Mouse (Mus musculus) MEL (cell line): ENCODE results near the gene Isx. TPM values are rescaled to one million over a fixed set of nuclear protein-coding genes. Genes with fewer than 3 reads are reported as not detected.

ENCODE experiments used
- DNase-seq: peaks from one replicate; pipeline ENCODE4 v3.0.0; 2011; ENCODE audit warnings: low read depth, low spot score
- H3K27ac ChIP-seq: 2 replicates; pipeline ENCODE4 v1.5.1; 2012; ENCODE audit warnings: low read depth, mild to moderate bottlenecking, control low read depth, low read length, moderate library complexity; ENCODE audit not compliant: control insufficient read depth
- H3K27me3 ChIP-seq, 2 experiments: fragments of 150-350 bp in 1 of 2; sonication (generic) in 1 of 2; 2 replicates each; pipeline ENCODE4 v1.6.1; 2012; ENCODE audit warnings: low read length in 2 of 2, mild to moderate bottlenecking in 2 of 2, improper control_type of control experiment in 1 of 2, moderate library complexity in 1 of 2; ENCODE audit not compliant: insufficient read depth in 2 of 2, control insufficient read depth in 1 of 2
- H3K36me3 ChIP-seq, 2 experiments: 2 replicates each; pipeline ENCODE4 v1.6.1; 2012 to 2014; ENCODE audit warnings: low read length in 2 of 2, improper control_type of control experiment in 1 of 2, inconsistent platforms in 1 of 2, mild to moderate bottlenecking in 1 of 2; ENCODE audit not compliant: insufficient read depth in 2 of 2, control insufficient read depth in 1 of 2
- H3K4me1 ChIP-seq, 2 experiments: fragments of 150-350 bp in 1 of 2; sonication (generic) in 1 of 2; 2 replicates each; pipeline ENCODE4 v1.6.1; 2012; ENCODE audit warnings: low read length in 2 of 2, improper control_type of control experiment in 1 of 2, mild to moderate bottlenecking in 1 of 2; ENCODE audit not compliant: insufficient read depth in 2 of 2, control insufficient read depth in 1 of 2
- H3K4me3 ChIP-seq, 2 experiments: fragments of 150-350 bp in 1 of 2; sonication (generic) in 1 of 2; 2 replicates each; pipeline ENCODE4 v1.5.1; 2012; ENCODE audit warnings: low read depth in 2 of 2, low read length in 2 of 2, mild to moderate bottlenecking in 2 of 2, moderate library complexity in 2 of 2, control low read depth in 1 of 2, improper control_type of control experiment in 1 of 2; ENCODE audit not compliant: control insufficient read depth in 1 of 2, insufficient read depth in 1 of 2
- H3K79me2 ChIP-seq: 2 replicates; pipeline ENCODE4 v1.6.1; 2012; ENCODE audit warnings: mild to moderate bottlenecking, low read length, moderate library complexity; ENCODE audit not compliant: control insufficient read depth, poor library complexity, insufficient read depth
- H3K9ac ChIP-seq: 2 replicates; pipeline ENCODE4 v1.6.1; 2012; ENCODE audit warnings: low read depth, mild to moderate bottlenecking, control low read depth, low read length, moderate library complexity; ENCODE audit not compliant: control insufficient read depth, poor library complexity, severe bottlenecking
- H3K9me3 ChIP-seq: fragments of 150-350 bp; sonication (generic); replicated peaks from 2 replicates; pipeline ENCODE4 v1.6.1; 2012; ENCODE audit warnings: mild to moderate bottlenecking, low read length, improper control_type of control experiment, moderate library complexity; ENCODE audit not compliant: insufficient read depth
- BHLHE40 ChIP-seq: IDR thresholded peaks from 2 replicates; pipeline ENCODE4 v1.6.1; 2012; ENCODE audit warnings: low read depth, mild to moderate bottlenecking, inconsistent platforms, low read length, improper control_type of control experiment, borderline replicate concordance
- CHD1 ChIP-seq: IDR thresholded peaks from 2 replicates; pipeline ENCODE4 v1.6.1; 2012; ENCODE audit warnings: low read depth, mild to moderate bottlenecking, inconsistent platforms, low read length, improper control_type of control experiment
- CTCF ChIP-seq, 3 experiments: IDR thresholded peaks in 2 of 3; conservative IDR thresholded peaks in 1 of 3; 2 replicates each; pipeline ENCODE4 v1.5.1; 2011 to 2012; ENCODE audit warnings: low read length in 3 of 3, low read depth in 2 of 3, mild to moderate bottlenecking in 2 of 3, improper control_type of control experiment in 1 of 3, inconsistent platforms in 1 of 3, mixed read lengths in 1 of 3, moderate library complexity in 1 of 3; ENCODE audit not compliant: control insufficient read depth in 1 of 3, insufficient read depth in 1 of 3, poor library complexity in 1 of 3, severe bottlenecking in 1 of 3
- E2F4 ChIP-seq: IDR thresholded peaks from 2 replicates; pipeline ENCODE4 v1.6.1; 2011; ENCODE audit warnings: low read depth, low read length, improper control_type of control experiment, borderline replicate concordance
- ELF1 ChIP-seq: IDR thresholded peaks from 2 replicates; pipeline ENCODE4 v1.6.1; 2014; ENCODE audit warnings: low read depth, mild to moderate bottlenecking, inconsistent platforms, low read length, improper control_type of control experiment, moderate library complexity
- EP300 ChIP-seq, 2 experiments: IDR thresholded peaks; 2 replicates each; pipeline ENCODE4 v1.6.1; 2011; ENCODE audit warnings: improper control_type of control experiment in 2 of 2, low read length in 2 of 2, low read depth in 1 of 2, mild to moderate bottlenecking in 1 of 2
- GABPA ChIP-seq: IDR thresholded peaks from 2 replicates; pipeline ENCODE4 v1.6.1; 2012; ENCODE audit warnings: low read depth, mild to moderate bottlenecking, inconsistent platforms, low read length, improper control_type of control experiment, moderate library complexity
- HCFC1 ChIP-seq: IDR thresholded peaks from 2 replicates; pipeline ENCODE4 v1.6.1; 2012; ENCODE audit warnings: low read depth, mild to moderate bottlenecking, inconsistent platforms, low read length, improper control_type of control experiment, moderate library complexity
- KAT2A ChIP-seq: conservative IDR thresholded peaks from 2 replicates; pipeline ENCODE4 v1.6.1; 2012; ENCODE audit warnings: low read depth, low read length, improper control_type of control experiment, inconsistent platforms
- MAFK ChIP-seq: IDR thresholded peaks from 2 replicates; pipeline ENCODE4 v1.6.1; 2011; ENCODE audit warnings: low read depth, mild to moderate bottlenecking, low read length, improper control_type of control experiment, borderline replicate concordance
- MAX ChIP-seq: IDR thresholded peaks from 2 replicates; pipeline ENCODE4 v1.6.1; 2011; ENCODE audit warnings: low read length, improper control_type of control experiment
- MXI1 ChIP-seq: IDR thresholded peaks from 2 replicates; pipeline ENCODE4 v1.6.1; 2011; ENCODE audit warnings: mild to moderate bottlenecking, low read depth, low read length, improper control_type of control experiment
- NRF1 ChIP-seq: IDR thresholded peaks from 2 replicates; pipeline ENCODE4 v1.6.1; 2014; ENCODE audit warnings: low read depth, mild to moderate bottlenecking, inconsistent platforms, low read length, improper control_type of control experiment, moderate library complexity; ENCODE audit not compliant: poor library complexity, insufficient read depth, severe bottlenecking
- POLR2A ChIP-seq, 2 experiments: IDR thresholded peaks; 2 replicates each; pipeline ENCODE4 v1.6.1; 2011 to 2012; ENCODE audit warnings: low read length in 2 of 2, mild to moderate bottlenecking in 2 of 2, control low read depth in 1 of 2, improper control_type of control experiment in 1 of 2, low read depth in 1 of 2, moderate library complexity in 1 of 2; ENCODE audit not compliant: control insufficient read depth in 1 of 2, insufficient read depth in 1 of 2, poor library complexity in 1 of 2
- POLR2AphosphoS2 ChIP-seq: IDR thresholded peaks from 2 replicates; pipeline ENCODE4 v1.6.1; 2011; ENCODE audit warnings: low read length, improper control_type of control experiment
- POLR2AphosphoS5 ChIP-seq: IDR thresholded peaks from 2 replicates; pipeline ENCODE4 v1.6.1; 2012; ENCODE audit warnings: low read depth, borderline replicate concordance, mild to moderate bottlenecking, inconsistent platforms, low read length, moderate library complexity, mixed read lengths
- RAD21 ChIP-seq: IDR thresholded peaks from 2 replicates; pipeline ENCODE4 v1.6.1; 2011; ENCODE audit warnings: mild to moderate bottlenecking, low read depth, low read length, improper control_type of control experiment
- SMC3 ChIP-seq: IDR thresholded peaks from 2 replicates; pipeline ENCODE4 v1.6.1; 2011; ENCODE audit warnings: low read depth, low read length, improper control_type of control experiment
- TAL1 ChIP-seq: IDR thresholded peaks from 2 replicates; pipeline ENCODE4 v1.6.1; 2012; ENCODE audit warnings: mild to moderate bottlenecking, inconsistent platforms, low read length, moderate library complexity, mixed read lengths
- TBP ChIP-seq: IDR thresholded peaks from 2 replicates; pipeline ENCODE4 v1.8.0; 2011; ENCODE audit warnings: low read depth, low read length, improper control_type of control experiment
- ZC3H11A ChIP-seq: IDR thresholded peaks from 2 replicates; pipeline ENCODE4 v1.6.1; 2012; ENCODE audit warnings: low read depth, mild to moderate bottlenecking, inconsistent platforms, low read length, improper control_type of control experiment
- ZMIZ1 ChIP-seq: IDR thresholded peaks from 2 replicates; pipeline ENCODE4 v1.6.1; 2012; ENCODE audit warnings: low read depth, mild to moderate bottlenecking, inconsistent platforms, low read length, improper control_type of control experiment, moderate library complexity
- ZNF384 ChIP-seq: IDR thresholded peaks from 2 replicates; pipeline ENCODE4 v1.6.1; 2012; ENCODE audit warnings: low read depth, mild to moderate bottlenecking, inconsistent platforms, low read length, improper control_type of control experiment
- polyA plus RNA-seq, 2 experiments: library from polyadenylated mRNA; stranded (reverse) in 1 of 2; unstranded in 1 of 2; fragments of >175 nt in 1 of 2; fragments of >200 nt in 1 of 2; gene quantifications; 2 replicates each; pipeline versions ENCODE4 v1.2.1 to v1.2.4; 2012; ENCODE audit warnings: low replicate concordance in 2 of 2, low read depth in 1 of 2; ENCODE audit not compliant: insufficient read length in 2 of 2, insufficient read depth in 1 of 2, missing spikeins in 1 of 2
- total RNA-seq: library from RNA; depleted of rRNA; stranded (reverse); fragments of 300-350 nt; gene quantifications from 2 replicates; pipeline ENCODE4 v1.2.3, GENCODE M21; 2012

The Isx gene
- total and polyA plus RNA-seq, 3 experiments: not detected

GRCm38 (mm10) chr8:74831322-74831721 is 41.7 kb upstream of the Isx start:
- H3K4me3 ChIP-seq: no peak overlapping the region
- no peak overlapping the region for H3K9ac ChIP-seq
- H3K36me3 ChIP-seq: no peaks in the 10 kb centered on the region
- H3K9me3 ChIP-seq: no peaks in the 10 kb centered on the region
- H3K27ac ChIP-seq: no peak overlapping the region
- H3K27me3 ChIP-seq: no peaks in the 10 kb centered on the region
- H3K4me1 ChIP-seq: no peaks in the 10 kb centered on the region
- no peak for TF ChIP-seq ZNF384
- no peak for TF ChIP-seq POLR2AphosphoS2
- no peak for TF ChIP-seq MXI1
- no peak for TF ChIP-seq KAT2A
- TF ChIP-seq POLR2AphosphoS5: no peak
- no peak for TF ChIP-seq MAX
- TF ChIP-seq CHD1: no peak
- TF ChIP-seq ELF1: no peak
- TF ChIP-seq SMC3: no peak
- no peak for TF ChIP-seq NRF1
- no peak for TF ChIP-seq TBP
- TF ChIP-seq BHLHE40: no peak
- DNase-seq: no peak
- no peaks in the 10 kb centered on the region for H3K79me2 ChIP-seq

- Histone ChIP-seq H3K9me3 (no peaks in the 10 kb centered on the region), H3K36me3 (no peaks in the 10 kb centered on the region), H3K27me3 (no peaks in the 10 kb centered on the region), H3K4me3 (no peak overlapping the region), H3K27ac (no peak overlapping the region), H3K79me2 (no peaks in the 10 kb centered on the region), H3K4me1 (no peaks in the 10 kb centered on the region), H3K9ac (no peak overlapping the region)
- no peak for TF ChIP-seq NRF1
- no peak for TF ChIP-seq MAFK
- TF ChIP-seq E2F4: no peak
- TF ChIP-seq POLR2A (IDR thresholded peaks at IDR 0.05; ENCODE audit: control insufficient read depth in 1 of 2, insufficient read depth in 1 of 2, low read depth in 1 of 2, low read length in 2 of 2, poor library complexity in 1 of 2): no peak
- TF ChIP-seq MXI1: no peak
- TF ChIP-seq ZMIZ1: no peak
- TF ChIP-seq GABPA: no peak
- TF ChIP-seq ZC3H11A: no peak
- TF ChIP-seq KAT2A: no peak
- TF ChIP-seq EP300 (IDR thresholded peaks at IDR 0.05; ENCODE audit: low read depth in 1 of 2, low read length in 2 of 2): no peak
- no peak for TF ChIP-seq POLR2AphosphoS2
- no peak for TF ChIP-seq RAD21
- no peak for TF ChIP-seq BHLHE40
- TF ChIP-seq CTCF (IDR thresholded peaks at IDR 0.05 in 2 of 3, conservative IDR thresholded peaks at IDR 0.05 in 1 of 3; ENCODE audit: control insufficient read depth in 1 of 3, insufficient read depth in 1 of 3, low read depth in 2 of 3, low read length in 3 of 3, poor library complexity in 1 of 3, severe bottlenecking in 1 of 3): no peak
- TF ChIP-seq TAL1: no peak
- TF ChIP-seq HCFC1: no peak
- DNase-seq: no peak
Observed at GRCm38 (mm10) chr8:74834246-74834645, 38.7 kb upstream of the Isx start.
